Mouse (Mus musculus) kidney, embryonic 15.5 days (tissue): ENCODE results near the gene Itgb6. TPM values are rescaled to one million over a fixed set of nuclear protein-coding genes. Genes with fewer than 3 reads are reported as not detected.
A peak's percentile ranks its signal among the peaks of the same experiment; 100 is the strongest.

Source experiments
- ATAC-seq: fragments of 200-750 bp; cut with Nextera tagmentation; replicated peaks from 2 replicates; pipeline ENCODE4 v1.8.0; 2017; ENCODE audit warnings: moderate TSS enrichment; ENCODE audit not compliant: low FRiP score
- H3K27ac ChIP-seq: fragments of 300-500 bp; sonication (generic); 2 replicates; pipeline ENCODE4 v1.5.1; 2015; ENCODE audit warnings: mild to moderate bottlenecking, inconsistent platforms
- H3K27me3 ChIP-seq: fragments of 300-500 bp; sonication (generic); 2 replicates; pipeline ENCODE4 v1.6.1; 2015; ENCODE audit warnings: inconsistent platforms
- H3K36me3 ChIP-seq: fragments of 300-500 bp; sonication (generic); 2 replicates; pipeline ENCODE4 v1.6.1; 2015; ENCODE audit warnings: inconsistent platforms
- H3K4me1 ChIP-seq: fragments of 300-500 bp; sonication (generic); 2 replicates; pipeline ENCODE4 v1.6.1; 2015; ENCODE audit warnings: inconsistent platforms
- H3K4me2 ChIP-seq: fragments of 300-500 bp; sonication (generic); 2 replicates; pipeline ENCODE4 v1.6.1; 2015; ENCODE audit warnings: moderate library complexity, mild to moderate bottlenecking, inconsistent platforms
- H3K4me3 ChIP-seq: fragments of 300-500 bp; sonication (generic); replicated peaks from 2 replicates; pipeline ENCODE4 v1.5.1; 2015; ENCODE audit warnings: mild to moderate bottlenecking, inconsistent platforms
- H3K9ac ChIP-seq: fragments of 300-500 bp; sonication (generic); 2 replicates; pipeline ENCODE4 v1.6.1; 2015; ENCODE audit warnings: mild to moderate bottlenecking, inconsistent platforms
- H3K9me3 ChIP-seq: fragments of 300-500 bp; sonication (generic); replicated peaks from 2 replicates; pipeline ENCODE4 v1.6.1; 2016; ENCODE audit warnings: inconsistent platforms
- WGBS: fragments of 180-500 bp; shearing (Covaris S2); methylation state at CpG from one replicate; pipeline ENCODE4 v1.1.7; 2015; ENCODE audit warnings: mixed read lengths; 5-methylcytosine and 5-hydroxymethylcytosine counted together
- polyA plus RNA-seq: library from polyadenylated mRNA; unstranded; fragments of >200 nt; fragmentation: Nextera tagmentation; extraction: Ambion mirVana; gene quantifications from 2 replicates; pipeline ENCODE4 v1.2.1, GENCODE M21; 2015

The Itgb6 gene
- polyA plus RNA-seq, 1 experiment from 2014 or later: 16.9 TPM

GRCm38 (mm10) chr2:60671215-60671614 lies 51.2 kb downstream of the Itgb6 start:
- Histone ChIP-seq H3K4me3 (no peak overlapping the region), H3K27ac (no peak overlapping the region), H3K4me1 (peaks cover 11% of the 10 kb centered on the region; the same call in 1 of the 2 replicates), H3K9me3 (no peaks in the 10 kb centered on the region), H3K9ac (no peak overlapping the region), H3K27me3 (no peaks in the 10 kb centered on the region), H3K4me2 (no peak overlapping the region), H3K36me3 (no peaks in the 10 kb centered on the region)
- WGBS: 90% methylated on average over 1 of the region's 1 CpGs
- ATAC-seq: no peak

GRCm38 (mm10) chr2:60663071-60663470 lies 59.4 kb downstream of the Itgb6 start:
- Histone ChIP-seq H3K4me3 (no peak overlapping the region), H3K4me2 (no peak overlapping the region), H3K9me3 (no peaks in the 10 kb centered on the region), H3K4me1 (no peaks in the 10 kb centered on the region), H3K27ac (no peak overlapping the region), H3K9ac (no peak overlapping the region), H3K36me3 (no peaks in the 10 kb centered on the region), H3K27me3 (no peaks in the 10 kb centered on the region)
- no peak for ATAC-seq
- WGBS: 85% methylated on average over 1 of the region's 1 CpGs

DNA sequence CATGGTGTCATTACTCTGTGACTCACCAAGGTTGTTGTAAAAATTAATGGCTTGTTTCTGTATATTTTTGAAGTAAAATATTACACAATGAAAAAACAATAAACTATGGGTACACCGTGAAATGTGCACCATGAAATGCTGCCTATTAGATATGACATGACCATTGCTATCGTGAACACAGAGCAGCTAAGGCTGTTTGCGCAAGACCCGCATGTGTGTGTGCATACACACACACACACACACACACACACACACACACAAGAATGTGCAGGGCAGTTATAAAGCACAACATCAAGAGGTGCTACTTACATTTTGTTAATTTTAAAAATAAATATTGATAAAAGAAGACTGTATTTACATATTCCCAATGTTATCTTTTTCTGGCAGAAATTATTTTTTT lies 62.5 kb downstream of the Itgb6 start:
- Histone ChIP-seq H3K4me2 (no peak overlapping the region), H3K4me3 (no peak overlapping the region), H3K4me1 (no peaks in the 10 kb centered on the region), H3K27ac (no peak overlapping the region), H3K9ac (no peak overlapping the region), H3K36me3 (no peaks in the 10 kb centered on the region), H3K27me3 (no peaks in the 10 kb centered on the region), H3K9me3 (no peaks in the 10 kb centered on the region)
- ATAC-seq: no peak
- 83% methylated on average over 4 of the region's 4 CpGs for WGBS

- Histone ChIP-seq H3K27ac (no peak overlapping the region), H3K4me3 (no peak overlapping the region), H3K9me3 (no peaks in the 10 kb centered on the region), H3K4me2 (no peak overlapping the region), H3K27me3 (no peaks in the 10 kb centered on the region), H3K36me3 (no peaks in the 10 kb centered on the region), H3K9ac (no peak overlapping the region), H3K4me1 (no peaks in the 10 kb centered on the region)
- ATAC-seq: no peak
- WGBS: 71% methylated on average over 3 of the region's 3 CpGs
Observed at GRCm38 (mm10) chr2:60658992-60659391, 63.5 kb downstream of the Itgb6 start.

- 53% methylated on average over 4 of the region's 4 CpGs for WGBS
- Histone ChIP-seq H3K27me3 (no peaks in the 10 kb centered on the region), H3K4me3 (no peak overlapping the region), H3K4me2 (no peak overlapping the region), H3K27ac (no peak overlapping the region), H3K36me3 (no peaks in the 10 kb centered on the region), H3K9ac (no peak overlapping the region), H3K9me3 (no peaks in the 10 kb centered on the region), H3K4me1 (no peaks in the 10 kb centered on the region)
- ATAC-seq: peak; percentile 79; the same call in 1 of the 2 replicates
Observed at GRCm38 (mm10) chr2:60654828-60655227, 67.6 kb downstream of the Itgb6 start.

DNA sequence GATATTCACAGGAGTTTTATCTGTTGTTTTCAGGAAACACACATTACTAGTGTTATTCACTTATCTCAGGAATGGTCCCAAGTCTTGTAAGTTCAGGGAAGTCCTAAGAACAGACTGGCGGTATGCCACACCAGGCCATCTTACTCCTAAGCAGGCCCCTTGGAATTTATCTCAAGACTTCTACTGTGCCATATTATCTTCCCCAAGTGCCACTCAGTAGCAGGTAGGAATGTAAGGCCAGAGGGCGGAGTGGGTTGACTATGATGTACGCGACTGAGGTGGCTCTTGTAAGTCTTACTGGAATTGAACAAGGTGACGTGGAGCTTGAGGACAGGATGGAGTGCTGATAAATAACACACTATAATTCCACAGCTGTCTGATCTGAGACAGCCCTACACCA lies 72.3 kb downstream of the Itgb6 start:
- Histone ChIP-seq H3K9ac (no peak overlapping the region), H3K9me3 (no peaks in the 10 kb centered on the region), H3K27me3 (no peaks in the 10 kb centered on the region), H3K36me3 (no peaks in the 10 kb centered on the region), H3K4me3 (no peak overlapping the region), H3K4me2 (no peak overlapping the region), H3K4me1 (no peaks in the 10 kb centered on the region), H3K27ac (no peak overlapping the region)
- ATAC-seq: no peak
- WGBS: 84% methylated on average over 5 of the region's 5 CpGs

- ATAC-seq: 0 out of 2 replicates have a peak, but pooled peaks have one; percentile 51
- Histone ChIP-seq H3K9me3 (no peaks in the 10 kb centered on the region), H3K27me3 (no peaks in the 10 kb centered on the region), H3K36me3 (no peaks in the 10 kb centered on the region), H3K4me2 (no peak overlapping the region), H3K4me3 (no peak overlapping the region), H3K9ac (no peak overlapping the region), H3K27ac (no peak overlapping the region), H3K4me1 (no peaks in the 10 kb centered on the region)
- 60% methylated on average over 5 of the region's 5 CpGs for WGBS
Observed at GRCm38 (mm10) chr2:60647650-60648049, 74.8 kb downstream of the Itgb6 start.

DNA sequence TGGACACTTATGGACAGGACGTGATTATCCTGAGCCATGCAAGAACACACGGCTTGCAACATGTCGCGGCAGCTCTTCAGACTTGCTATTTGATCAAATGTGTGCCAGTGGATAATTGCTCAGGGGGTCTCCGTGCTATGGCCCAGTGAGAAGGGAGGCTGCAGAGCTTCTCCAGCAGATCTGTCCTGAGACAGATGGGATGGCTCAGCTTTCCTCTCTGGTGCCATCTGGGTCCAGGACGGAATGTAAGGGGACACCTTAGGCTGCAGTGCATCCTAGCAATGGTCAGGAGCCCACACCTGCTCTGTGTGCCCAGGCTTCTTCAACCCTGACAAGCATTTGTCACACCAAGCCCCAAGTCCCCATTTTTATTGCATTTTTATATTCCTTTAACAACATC lies 75.9 kb downstream of the Itgb6 start:
- Histone ChIP-seq H3K36me3 (no peaks in the 10 kb centered on the region), H3K9ac (no peak overlapping the region), H3K9me3 (no peaks in the 10 kb centered on the region), H3K27ac (no peak overlapping the region), H3K4me1 (no peaks in the 10 kb centered on the region), H3K4me2 (no peak overlapping the region), H3K27me3 (no peaks in the 10 kb centered on the region), H3K4me3 (no peak overlapping the region)
- WGBS: 63% methylated on average over 6 of the region's 6 CpGs
- peak; percentile 85 for ATAC-seq

DNA sequence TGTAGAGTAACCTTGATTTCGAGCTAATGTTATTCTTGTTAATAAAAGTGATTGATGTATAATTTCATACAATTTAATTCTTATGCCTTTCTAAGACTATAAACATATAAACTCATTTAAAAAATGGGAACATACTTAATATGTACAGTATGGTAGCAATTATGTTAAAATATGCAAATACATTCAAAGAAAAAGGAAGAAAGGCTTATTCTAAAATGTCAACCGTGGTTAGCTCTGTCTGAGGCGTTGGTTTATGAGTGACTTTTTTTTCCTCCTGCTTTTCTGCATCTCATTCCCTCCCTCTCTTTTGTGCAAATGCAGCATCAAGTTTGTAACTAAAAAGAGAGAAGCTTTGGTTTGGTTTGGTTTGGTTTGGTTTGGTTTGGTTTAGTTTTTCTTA lies 79.0 kb downstream of the Itgb6 start:
- H3K4me1 ChIP-seq: 0 out of 2 replicates have a peak, but pooled peaks cover 3% of the 10 kb centered on the region
- no peaks in the 10 kb centered on the region for H3K36me3 ChIP-seq
- no peak for ATAC-seq
- H3K9me3 ChIP-seq: no peaks in the 10 kb centered on the region
- no peaks in the 10 kb centered on the region for H3K27me3 ChIP-seq
- 74% methylated on average over 3 of the region's 3 CpGs for WGBS
- no peak overlapping the region for H3K4me2 ChIP-seq
- no peak overlapping the region for H3K4me3 ChIP-seq
- no peak overlapping the region for H3K27ac ChIP-seq
- H3K9ac ChIP-seq: no peak overlapping the region

DNA sequence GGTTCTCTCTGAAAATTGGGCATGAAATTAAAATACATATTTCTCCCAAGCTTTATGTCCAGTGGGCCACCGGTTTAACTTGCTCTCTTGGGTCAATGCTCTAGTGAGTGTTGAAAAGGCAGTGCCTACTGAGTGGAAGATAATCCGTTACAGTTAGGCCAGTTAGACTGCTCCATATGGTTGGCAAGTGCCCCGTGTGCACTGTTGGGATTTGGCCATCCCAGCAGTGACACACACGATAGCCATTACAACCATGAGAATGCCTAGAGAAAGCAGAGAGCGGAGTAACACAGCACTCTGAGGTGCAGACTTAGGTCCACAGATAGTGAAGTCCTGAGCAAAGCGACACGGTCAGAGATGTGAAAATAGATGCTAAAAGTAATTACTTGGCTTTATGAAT lies 79.8 kb downstream of the Itgb6 start:
- no peak overlapping the region for H3K4me3 ChIP-seq
- no peak for ATAC-seq
- H3K36me3 ChIP-seq: no peaks in the 10 kb centered on the region
- H3K4me1 ChIP-seq: 0 out of 2 replicates have a peak, but pooled peaks cover 3% of the 10 kb centered on the region
- 94% methylated on average over 7 of the region's 7 CpGs for WGBS
- H3K27me3 ChIP-seq: no peaks in the 10 kb centered on the region
- H3K27ac ChIP-seq: no peak overlapping the region
- H3K4me2 ChIP-seq: no peak overlapping the region
- H3K9ac ChIP-seq: no peak overlapping the region
- no peaks in the 10 kb centered on the region for H3K9me3 ChIP-seq

- no peak overlapping the region for H3K27ac ChIP-seq
- no peak overlapping the region for H3K9ac ChIP-seq
- H3K4me1 ChIP-seq: 0 out of 2 replicates have a peak, but pooled peaks cover 18% of the 10 kb centered on the region
- no peaks in the 10 kb centered on the region for H3K36me3 ChIP-seq
- ATAC-seq: no peak
- no peaks in the 10 kb centered on the region for H3K9me3 ChIP-seq
- no peak overlapping the region for H3K4me3 ChIP-seq
- no peak overlapping the region for H3K4me2 ChIP-seq
- 54% methylated on average over 7 of the region's 7 CpGs for WGBS
- H3K27me3 ChIP-seq: no peaks in the 10 kb centered on the region
Observed at GRCm38 (mm10) chr2:60640342-60640672, 82.1 kb downstream of the Itgb6 start.

- no peaks in the 10 kb centered on the region for H3K36me3 ChIP-seq
Observed at GRCm38 (mm10) chr2:60639617-60640341, 82.7 kb downstream of the Itgb6 start.

More at GRCm38 (mm10) chr2:60639617-60640341, 82.7 kb downstream of the Itgb6 start:
- 0 out of 2 replicates have a peak, but pooled peaks cover 18% of the 10 kb centered on the region for H3K4me1 ChIP-seq
- H3K9ac ChIP-seq: no peak overlapping the region
- WGBS: 77% methylated on average over 10 of the region's 10 CpGs
- ATAC-seq: no peak
- no peak overlapping the region for H3K4me3 ChIP-seq
- H3K4me2 ChIP-seq: no peak overlapping the region
- no peaks in the 10 kb centered on the region for H3K9me3 ChIP-seq
- H3K27me3 ChIP-seq: no peaks in the 10 kb centered on the region
- H3K27ac ChIP-seq: no peak overlapping the region
